Mouse (Mus musculus) layer of hippocampus, adult 11-12 months (tissue): ENCODE data around the gene Dgat2.

Experiments used
- DNase-seq: peaks from one replicate; pipeline ENCODE4 v3.0.0; 2022; ENCODE audit warnings: low spot score

Gene Dgat2

DNA sequence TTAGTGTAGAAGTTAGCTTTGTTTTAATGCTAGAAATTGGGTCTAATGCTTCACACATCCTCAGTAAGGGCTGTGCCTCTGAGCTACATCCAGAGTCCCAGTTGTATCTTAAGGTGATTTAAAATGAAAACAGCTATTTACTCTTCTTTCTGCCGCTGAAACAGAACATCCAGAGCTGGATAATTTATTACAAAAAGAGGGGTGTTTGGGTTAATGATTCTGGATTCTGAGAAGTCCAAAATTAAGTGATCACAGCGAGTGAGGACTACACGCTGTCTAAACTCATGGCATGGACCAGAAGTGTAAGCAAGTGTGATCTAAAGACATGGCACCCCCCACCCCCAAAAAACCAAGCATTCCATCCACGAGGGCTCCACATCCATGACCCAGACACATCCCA lies 11.4 kb upstream of the Dgat2 start:
- DNase-seq: no peak

DNA sequence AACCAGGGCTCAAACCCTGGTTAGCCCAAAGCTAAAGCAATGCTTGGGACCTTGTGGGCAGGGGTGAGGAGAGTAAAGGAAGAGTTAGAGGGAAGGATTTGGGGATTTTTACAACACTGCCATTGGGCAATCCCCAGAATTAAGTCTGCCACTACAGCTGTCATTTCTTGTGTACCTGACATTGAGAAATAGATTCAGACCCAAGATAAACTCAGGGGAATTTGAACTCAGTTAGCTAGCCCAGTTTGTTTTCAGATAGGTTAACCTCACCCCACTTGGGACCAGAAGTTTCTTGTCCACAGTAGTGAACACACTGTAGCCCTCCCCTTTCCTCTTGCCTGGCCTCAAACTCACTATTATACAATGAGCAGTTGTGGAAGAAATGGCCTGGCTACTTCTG lies 8.9 kb upstream of the Dgat2 start:
- DNase-seq: no peak

DNA sequence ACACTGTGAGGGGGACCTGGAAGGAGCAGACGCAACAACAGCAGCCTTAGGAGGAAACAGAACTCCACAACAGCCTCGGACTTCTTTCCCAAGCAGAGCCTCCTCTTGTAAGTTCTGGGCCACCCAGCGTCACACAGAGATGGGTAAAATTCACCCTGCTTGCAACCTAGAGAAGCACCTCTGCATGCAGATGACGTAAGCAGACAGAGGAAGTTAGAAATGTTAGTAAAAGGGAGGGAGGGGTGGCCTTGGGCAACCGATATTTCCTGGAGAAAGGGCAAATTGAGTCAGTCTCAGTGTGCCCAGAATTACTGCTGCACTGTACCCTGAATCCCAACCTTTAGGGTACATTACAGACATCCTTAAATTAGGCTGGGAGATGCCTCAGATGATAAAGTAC lies 7.4 kb upstream of the Dgat2 start:
- no peak for DNase-seq

DNA sequence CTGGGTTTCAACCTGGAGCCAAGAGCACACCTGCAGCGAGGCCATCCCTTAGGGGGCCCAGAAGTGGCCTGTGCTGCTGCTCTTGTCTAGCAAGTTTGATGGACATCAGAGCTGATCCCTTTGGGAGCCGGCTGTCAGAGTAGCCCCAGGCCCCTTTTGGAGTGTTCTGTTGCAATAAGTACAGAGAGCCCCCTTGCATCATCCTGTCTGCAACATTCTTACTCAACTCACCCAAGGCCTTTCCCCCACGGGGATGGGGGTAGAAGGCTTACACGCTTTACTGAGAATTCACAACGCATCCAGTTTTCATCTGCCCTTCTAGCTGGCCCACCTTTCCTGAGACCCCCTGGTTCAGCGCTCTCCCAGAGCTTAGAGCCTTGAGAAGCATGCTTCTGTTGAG lies 6.1 kb upstream of the Dgat2 start:
- no peak for DNase-seq

DNA sequence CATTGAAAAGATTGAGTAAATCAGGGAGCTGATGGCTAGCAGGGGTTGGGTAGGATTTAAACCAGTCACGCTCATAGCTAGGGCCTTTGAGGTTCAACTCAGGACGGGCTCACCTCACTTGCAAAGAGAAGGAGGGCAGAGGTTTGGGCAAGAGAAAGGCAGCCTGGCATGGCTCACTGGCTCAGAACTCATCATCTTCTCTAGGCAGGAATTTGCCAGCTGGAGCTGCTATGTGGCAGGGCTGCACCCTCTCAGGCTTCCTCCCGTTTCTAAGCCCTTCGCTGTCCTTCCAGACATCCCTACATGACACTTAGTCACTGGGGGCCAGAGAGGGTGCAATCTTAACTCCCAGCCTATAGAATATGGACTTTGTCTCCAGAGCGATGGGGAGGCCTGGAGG lies 4.9 kb upstream of the Dgat2 start:
- no peak for DNase-seq

DNA sequence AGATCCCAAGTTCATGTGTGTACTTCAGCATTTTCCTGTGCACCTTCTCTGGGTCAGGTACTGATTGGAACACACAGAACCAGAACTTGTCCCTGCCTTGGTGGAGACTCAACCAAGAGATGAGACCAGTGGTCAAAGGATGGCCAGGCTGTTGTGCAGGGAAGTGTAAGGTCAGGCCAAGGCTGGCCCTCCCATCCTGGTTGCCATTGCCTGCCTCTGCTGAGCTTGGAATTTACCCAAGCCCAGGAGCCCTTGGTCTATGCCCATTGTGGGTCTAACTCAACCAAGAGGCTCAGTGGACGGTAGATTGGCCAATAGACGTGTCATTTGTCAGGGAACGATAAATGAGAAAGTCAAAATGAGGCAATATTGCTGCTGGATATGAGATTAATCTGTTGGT lies 2.9 kb upstream of the Dgat2 start:
- no peak for DNase-seq

DNA sequence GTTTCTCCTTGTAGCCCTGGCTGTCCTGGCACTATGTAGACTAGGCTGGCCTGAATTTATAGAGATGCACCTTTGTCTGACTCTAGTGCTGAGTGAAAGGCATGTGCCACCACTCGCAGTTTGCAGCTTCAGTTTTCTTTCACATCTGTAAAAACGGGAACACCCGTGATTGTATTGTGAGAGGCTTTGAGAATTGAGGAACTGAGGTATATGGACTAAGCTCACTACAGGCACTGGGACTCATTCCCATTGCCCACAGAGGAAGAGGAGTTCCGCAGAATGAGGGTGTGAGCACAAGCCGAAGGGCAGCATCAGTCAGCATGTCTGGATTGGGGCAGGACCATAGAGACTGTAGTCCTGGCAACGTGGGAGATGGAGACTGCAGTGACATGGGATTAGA lies 1.2 kb upstream of the Dgat2 start:
- no peak for DNase-seq

DNA sequence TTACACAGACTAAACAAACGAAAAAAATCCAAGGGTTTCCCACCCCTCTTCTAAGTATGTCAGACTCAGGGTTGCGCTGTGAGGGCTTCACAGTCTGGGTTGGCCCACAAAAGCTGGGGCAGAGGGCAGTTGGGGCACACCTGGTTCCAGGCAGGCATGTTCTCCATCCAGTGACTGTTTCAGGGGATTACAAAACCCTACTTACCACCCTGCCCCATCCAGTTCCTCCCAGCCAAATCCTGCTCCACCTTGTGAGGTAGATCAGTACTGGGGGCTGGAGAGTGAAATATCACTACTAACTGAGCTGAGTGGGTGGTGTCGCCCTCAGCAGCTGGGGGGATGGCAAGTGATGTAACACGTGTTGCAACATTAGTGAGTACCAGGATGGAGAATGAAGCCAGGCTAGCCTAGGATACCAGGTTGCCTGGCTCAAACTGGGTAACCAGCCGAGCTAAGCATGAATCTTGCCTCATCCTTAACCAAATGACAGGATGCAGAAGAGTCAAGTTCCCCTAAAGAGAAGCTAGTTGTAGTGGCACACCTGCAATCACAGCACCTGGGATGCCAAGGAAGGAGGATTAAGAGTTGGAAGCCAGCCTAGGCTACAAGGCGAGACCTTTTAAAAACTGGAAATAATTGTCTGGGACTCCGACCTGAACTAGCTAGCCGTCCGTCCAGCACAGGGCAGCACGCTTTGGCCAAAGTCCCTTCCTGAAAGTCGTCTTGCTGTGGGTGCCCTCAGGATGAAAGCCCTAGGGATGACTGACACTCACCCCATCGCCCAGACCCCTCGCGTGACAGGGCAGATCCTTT lies 694 bp downstream of the Dgat2 start:
- peak; percentile 43 for DNase-seq

DNA sequence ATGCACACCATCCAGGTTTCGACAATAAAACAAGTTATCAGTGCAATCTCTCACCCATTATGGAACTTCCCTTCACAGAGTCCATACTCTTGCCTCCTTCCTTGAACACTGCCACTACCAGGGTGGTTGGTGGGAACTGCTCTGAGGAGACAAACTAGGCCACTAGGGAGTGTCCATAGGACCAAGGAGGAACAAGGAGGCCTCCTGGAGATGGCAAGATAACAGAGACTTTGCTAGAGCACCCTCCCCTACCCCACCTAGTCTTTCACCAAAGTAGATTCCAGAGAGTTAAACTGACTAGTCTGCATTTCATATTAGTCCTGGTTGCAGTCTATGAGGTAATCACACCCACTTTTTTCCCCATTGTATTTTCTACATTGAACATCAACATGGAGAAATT lies 2.4 kb downstream of the Dgat2 start:
- DNase-seq: no peak

DNA sequence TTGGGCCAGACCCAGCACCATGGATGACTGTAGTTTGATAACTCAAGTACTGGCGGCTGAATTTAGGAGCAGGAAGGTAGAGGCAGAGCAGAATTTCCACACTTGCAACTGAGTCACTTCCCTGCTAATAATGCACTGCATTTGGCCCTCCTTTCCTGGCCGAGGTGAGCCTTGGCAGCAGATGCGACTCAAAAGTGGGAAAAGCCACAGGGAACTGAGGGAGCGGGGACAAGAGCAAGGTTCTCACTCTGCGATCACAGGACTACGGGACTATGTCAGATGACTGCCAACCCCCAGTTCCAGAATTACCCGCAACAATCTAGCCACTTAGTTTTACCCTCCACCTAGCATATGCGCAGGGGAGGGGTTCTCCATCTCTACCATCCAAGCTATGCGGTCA lies 3.2 kb downstream of the Dgat2 start:
- DNase-seq: no peak

DNA sequence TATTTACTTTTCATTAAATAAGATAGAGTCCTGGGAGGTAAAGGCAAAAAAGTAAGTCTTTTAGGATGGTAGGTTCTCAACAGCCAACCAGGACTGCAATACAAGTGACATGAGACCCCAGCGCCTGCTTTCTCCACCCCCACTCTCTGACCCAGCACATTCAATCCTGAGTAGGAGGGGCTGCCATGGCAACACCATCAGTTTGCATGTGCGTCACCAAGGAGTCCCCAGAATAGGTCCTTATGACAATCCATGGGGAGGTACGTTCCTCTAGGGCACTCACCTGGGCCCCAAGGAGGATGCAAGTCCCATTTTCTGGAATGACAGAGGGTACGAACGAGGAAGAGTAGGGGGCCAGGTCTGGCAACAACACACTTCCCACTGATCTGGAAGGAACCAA lies 5.1 kb downstream of the Dgat2 start:
- no peak for DNase-seq

DNA sequence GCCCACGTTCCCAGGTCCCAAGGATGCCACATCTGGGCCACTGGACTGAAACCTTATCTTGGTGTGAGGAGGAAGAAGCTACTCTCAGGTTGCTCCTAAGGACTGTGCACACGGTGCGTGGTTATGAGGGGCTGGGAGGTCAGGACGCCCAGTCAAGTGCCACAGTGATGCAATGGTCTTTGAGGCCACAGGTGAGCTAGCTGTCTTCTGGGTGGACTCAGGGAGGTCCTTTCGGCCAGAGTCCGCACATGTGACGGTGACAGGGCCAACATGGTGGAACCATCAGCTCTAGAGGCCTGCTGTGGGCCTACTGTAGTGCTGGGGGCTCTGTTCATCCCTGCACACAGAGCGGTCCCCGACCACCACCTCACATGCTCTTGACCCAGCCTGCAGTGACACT lies 6.9 kb downstream of the Dgat2 start:
- DNase-seq: no peak

DNA sequence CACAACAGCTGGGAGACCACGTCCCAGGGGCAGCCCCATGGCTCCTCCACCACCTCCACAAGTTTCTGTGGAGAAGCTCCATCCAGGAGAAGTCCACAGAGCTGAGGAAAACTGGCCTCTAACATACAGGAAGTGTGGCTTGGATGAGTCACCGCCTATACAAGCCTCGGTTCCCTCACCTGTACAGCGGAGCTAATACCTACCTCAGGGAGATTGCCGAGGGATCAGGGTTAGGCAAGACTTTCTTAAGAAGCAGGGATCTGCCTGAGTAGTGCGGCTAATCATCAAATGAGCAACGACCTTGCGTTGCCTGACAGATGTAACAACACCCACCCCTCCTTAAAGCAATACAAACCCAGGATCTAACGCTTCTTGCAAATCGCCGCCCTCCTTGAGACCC lies 7.4 kb downstream of the Dgat2 start:
- no peak for DNase-seq

DNA sequence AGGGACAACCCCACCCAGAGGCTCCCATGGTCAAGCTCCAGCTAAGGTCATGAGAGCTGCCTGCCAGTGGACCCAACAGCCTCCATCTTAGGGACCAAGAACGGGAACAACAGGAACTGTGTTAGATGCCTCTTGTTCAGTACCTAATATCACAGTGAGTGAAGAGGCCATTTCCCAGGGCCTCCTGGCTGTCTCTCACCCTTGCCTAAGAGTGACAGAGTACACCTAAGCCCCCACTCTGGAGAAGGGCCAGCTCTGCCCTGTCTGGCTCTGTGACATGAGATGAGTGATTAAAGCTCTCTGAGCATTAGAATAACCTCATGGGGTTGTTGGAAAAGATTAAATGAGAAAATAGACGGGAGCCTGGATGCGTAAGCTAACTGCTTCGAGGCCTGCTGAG lies 8.5 kb downstream of the Dgat2 start:
- DNase-seq: no peak

DNA sequence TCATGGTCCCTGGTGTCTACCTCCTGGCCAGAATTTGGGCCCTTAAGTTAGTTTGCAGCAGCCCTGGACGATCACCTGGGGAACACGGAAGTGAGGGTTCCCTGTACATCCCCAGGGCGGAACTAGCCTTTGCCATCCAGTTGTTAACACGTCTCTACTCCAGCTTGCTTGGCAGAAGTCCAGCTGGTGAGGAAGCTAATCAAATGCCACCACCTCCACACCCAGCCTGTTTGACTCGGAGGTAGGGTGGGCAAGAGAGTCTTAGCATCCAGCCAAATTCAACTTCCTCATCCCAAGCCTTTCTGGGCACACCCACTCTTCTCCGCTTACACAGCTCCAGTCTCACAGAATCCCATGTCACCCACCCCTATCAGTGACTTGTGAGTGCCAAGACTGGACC lies 9.6 kb downstream of the Dgat2 start:
- no peak for DNase-seq

DNA sequence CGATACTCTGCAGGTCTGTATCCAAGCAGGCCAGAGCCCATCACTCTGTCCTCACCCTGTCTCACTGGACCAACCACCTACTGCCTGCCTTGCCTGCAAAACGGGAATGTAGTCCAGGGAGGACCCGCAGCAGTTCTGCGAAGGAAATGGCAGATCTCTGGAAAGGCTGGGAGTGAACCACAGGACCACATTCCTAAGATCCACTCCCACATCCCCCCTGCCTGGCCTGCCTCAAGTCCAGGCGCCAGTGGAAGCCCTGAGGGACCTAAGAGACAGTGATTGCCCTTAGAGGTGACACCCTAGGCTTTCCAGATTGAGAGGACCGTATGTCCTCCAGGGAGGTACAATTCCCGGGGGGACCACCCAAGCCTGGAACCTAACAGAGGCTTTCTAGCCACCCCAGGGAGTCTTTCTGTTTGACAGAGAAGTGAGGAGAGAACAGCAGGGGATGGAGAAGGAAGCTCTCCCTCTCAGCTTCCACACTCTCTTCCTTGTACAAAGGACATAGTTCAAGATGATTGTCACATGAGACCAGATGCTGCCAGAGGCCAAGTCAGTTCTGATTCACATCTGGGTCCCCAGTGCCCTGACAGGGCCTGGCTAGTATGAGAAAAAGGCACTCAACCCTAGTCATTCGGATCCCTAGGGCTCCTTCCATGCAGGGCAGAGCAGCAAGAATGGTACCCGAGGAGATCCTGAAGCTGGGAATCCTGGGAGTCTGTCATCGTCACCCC lies 10.6 kb downstream of the Dgat2 start:
- DNase-seq: no peak

DNA sequence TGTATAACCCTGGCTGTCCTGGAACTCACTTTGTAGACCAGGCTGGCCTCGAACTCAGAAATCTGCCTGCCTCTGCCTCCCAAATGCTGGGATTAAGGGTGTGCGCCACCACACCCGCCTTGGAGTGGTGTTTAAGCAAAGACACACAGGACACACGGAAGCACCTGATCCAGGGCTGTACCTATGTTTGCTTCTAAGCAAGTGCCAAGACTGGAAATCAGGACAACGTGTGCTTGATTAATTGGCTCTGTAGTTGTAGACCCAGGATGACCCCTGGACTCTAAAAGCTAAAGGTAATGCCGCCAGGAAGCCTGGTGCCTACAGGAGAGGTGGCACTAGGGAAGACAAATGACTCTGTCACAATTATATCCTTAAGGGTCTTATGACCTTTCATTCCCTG lies 12.0 kb downstream of the Dgat2 start:
- DNase-seq: no peak

DNA sequence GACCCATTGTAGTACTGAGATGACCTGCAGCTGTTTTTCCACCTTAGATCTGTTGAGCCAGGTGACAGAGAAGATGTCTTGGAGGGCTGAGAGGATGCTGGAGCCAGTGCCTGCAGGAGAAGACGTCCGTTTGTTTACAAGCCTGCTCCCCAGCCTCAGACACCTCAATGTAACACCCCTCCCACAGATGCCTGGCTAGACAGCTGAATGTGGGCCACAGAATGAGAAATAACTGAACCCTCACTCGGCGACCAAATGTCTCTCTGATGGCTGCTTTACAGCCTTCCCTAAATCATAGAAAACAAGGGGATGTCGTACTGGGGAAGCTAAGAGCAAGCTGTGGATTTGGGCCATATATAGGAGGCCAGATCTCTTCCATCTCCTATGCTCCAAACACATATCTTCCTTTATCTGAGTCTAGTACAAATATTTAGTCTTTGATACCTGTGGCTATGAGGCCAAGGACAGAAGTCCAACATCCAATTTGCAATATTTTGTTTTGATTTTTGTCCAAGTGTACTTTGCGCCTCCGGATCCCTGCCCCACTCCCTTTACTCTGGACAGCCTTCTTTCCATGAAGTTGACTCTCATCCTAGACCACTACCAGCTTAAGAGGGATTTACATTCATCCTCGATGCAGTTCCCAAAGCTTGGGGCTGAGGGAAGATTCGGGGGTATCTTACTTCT lies 12.7 kb downstream of the Dgat2 start:
- DNase-seq: no peak

DNA sequence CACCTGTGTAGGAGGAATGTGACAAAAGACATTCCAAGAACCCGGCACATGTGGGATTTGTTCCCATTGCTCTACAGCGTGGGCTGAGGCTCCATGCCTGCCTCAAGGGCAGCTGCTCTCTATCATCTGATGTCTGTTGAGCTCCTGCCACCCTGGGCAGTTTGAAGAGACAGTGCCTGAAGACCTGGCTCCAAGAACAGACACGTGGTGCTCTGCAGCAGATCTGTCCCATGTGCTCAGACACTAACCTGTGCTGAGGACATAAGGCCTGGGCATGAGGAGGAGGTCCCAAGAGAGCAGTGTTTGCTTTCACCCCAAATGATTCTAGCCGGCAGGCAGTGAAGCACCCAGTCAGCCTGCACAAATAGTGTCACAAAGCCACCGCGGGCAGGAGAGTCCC lies 13.8 kb downstream of the Dgat2 start:
- no peak for DNase-seq

DNA sequence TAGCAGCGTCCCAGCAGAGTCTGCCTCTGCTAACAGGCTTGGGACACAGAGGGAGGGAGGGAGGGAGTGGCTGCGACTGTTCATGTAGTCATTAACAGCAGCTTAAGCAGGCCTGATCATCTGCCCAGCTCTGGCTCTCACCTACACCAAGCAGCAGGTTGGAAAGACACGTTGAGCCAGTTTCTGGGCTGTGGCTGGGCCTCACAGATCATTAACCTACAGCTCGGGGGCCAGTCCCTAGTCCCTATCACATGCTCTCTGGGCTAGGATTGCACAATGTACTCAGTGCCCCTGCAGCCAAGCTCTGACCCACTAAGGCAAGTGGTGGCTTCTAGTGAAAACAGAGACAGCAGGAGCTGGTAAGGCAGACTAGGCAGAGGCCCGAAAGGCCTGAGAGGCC lies 14.6 kb downstream of the Dgat2 start:
- no peak for DNase-seq

DNA sequence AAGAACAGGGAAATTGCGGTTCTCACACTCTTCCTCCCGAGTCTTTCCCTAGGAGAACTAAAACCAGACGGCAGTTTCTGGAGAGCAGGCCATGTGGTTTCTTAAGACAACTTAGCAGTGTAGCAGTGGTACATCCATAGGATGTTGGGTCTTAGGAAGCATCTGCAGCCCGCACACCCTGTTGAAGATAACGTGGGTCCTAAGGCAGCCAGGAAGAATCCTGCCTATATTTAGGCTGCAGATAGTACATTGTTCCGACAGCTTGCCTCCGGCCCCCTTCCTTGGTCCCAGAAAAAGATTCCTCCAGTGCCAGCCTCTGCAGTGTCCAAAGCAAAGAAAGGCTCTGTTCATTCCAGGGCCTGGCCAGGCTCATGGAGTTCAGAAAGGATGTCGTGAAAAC lies 16.4 kb downstream of the Dgat2 start:
- DNase-seq: no peak

DNA sequence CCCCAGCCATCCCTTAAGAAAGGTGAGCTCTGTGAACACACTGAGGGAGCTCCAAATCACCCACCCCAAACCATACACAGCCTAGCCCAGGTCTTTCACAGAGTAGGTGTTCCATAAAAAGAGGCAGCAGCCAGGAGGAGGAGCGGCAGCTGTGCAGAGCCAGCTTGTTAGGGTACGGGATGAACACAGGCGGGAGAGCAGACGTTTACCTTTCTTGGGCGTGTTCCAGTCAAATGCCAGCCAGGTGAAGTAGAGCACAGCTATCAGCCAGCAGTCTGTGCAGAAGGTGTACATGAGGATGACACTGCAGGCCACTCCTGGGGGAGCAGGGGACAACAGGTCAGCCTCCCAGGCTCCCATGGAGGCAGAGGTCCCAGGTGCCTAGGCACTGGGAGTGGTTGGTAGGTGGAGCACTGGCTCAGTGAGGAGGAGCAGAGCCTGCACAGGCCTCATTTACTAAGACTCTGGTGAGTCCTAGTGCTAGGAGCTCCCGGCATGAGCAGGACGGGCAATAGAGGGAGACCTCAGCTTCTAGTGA lies 17.6 kb downstream of the Dgat2 start:
- no peak for DNase-seq

DNA sequence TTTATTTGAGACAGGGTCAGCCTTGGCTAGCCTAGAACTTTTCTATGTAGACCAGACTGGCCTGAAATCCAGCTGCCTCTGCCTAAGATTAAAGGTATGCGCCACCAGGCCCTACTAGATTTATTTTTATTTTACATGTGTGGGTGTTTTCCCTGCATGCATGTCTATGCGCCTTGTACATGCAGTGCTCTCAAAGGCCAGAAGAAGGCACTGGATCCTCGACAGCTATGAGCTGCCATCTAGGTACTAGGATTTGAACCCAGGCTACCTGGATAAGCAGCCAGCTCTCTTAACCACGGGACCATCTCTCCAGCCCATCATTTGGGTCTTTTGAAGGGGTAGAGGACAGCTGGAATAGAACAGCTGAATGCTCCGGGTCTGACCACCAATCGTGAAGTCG lies 20.1 kb downstream of the Dgat2 start:
- no peak for DNase-seq
